In the genomic region with DNA sequence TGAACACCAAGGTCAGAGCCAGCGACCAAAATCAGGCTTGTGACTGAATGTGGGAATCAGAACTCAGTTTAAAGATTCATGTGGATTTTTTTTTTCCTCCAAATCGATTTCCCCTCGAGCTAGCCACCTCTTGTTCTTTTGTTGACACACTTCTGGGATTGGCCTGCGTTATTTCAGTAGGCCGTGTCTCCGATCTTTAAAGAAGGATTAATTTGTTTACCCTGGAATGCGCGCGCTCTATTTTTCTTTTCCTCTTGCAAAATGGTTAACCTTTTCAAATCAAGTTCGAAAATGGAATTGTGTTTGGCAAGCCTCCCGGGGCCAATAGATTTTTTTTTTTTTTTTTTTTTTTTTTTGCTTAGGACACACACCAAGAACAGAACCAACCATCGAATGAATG, we compare ENCODE assay signal across 13 mouse cellular contexts. TPM values are rescaled to one million over a fixed set of nuclear protein-coding genes. Genes with fewer than 3 reads are reported as not detected.
"Had no signal": no experiment of that assay in that cellular context is flagged by ENCODE, and none has a peak within 500 bp of the region (broad histone marks: within the 10 kb centered on the region; RNA-seq: fewer than 3 reads in every experiment).

No protein-coding gene starts in this region.

- ATAC-seq: intestine, embryonic 16.5 days had no signal

- H3K36me3 ChIP-seq: kidney, embryonic 15.5 days; limb, embryonic 13.5 days; liver, embryonic 15.5 days; lung, embryonic 15.5 days had no signal

- H3K4me3 ChIP-seq: kidney, embryonic 15.5 days; limb, embryonic 13.5 days; liver, embryonic 15.5 days; lung, embryonic 15.5 days had no signal

- DNase-seq: kidney, adult 2 months; kidney, postnatal 14 days; left cerebral cortex, postnatal 4 days; right cerebral cortex, adult 18-20 months; right cerebral cortex, postnatal 25 days; thymus, postnatal 36 days had no signal

- H3K4me1 ChIP-seq: kidney, embryonic 15.5 days; limb, embryonic 13.5 days; liver, embryonic 15.5 days; lung, embryonic 15.5 days had no signal

- H3K27me3 ChIP-seq: kidney, embryonic 15.5 days; limb, embryonic 13.5 days; liver, embryonic 15.5 days; lung, embryonic 15.5 days had no signal

- H3K4me2 ChIP-seq: kidney, embryonic 15.5 days; limb, embryonic 13.5 days; liver, embryonic 11.5 days; liver, embryonic 15.5 days; lung, embryonic 15.5 days had no signal

- H3K9ac ChIP-seq: kidney, embryonic 15.5 days; limb, embryonic 13.5 days; liver, embryonic 15.5 days; lung, embryonic 15.5 days had no signal

- H3K9me3 ChIP-seq: kidney, embryonic 15.5 days; limb, embryonic 13.5 days; liver, embryonic 15.5 days; lung, embryonic 15.5 days had no signal

- H3K27ac ChIP-seq: kidney, embryonic 15.5 days; limb, embryonic 13.5 days; liver, embryonic 15.5 days; lung, embryonic 15.5 days had no signal

RNA-seq across cellular contexts. Expression of a gene that starts 54.8 kb away (rescaled TPM):
- total RNA-seq: megakaryocyte-erythroid progenitor cell, adult 5-6 weeks had no signal
- polyA plus RNA-seq: liver, embryonic 11.5 days had no signal
